Mouse (Mus musculus): Measurements from ENCODE around the gene Swsap1.

The Swsap1 gene

GRCm38 (mm10) chr9:21968883-21969282, 13.3 kb downstream of the Swsap1 start:
- no peak for DNase-seq (ENCODE audit: low spot score)

DNA sequence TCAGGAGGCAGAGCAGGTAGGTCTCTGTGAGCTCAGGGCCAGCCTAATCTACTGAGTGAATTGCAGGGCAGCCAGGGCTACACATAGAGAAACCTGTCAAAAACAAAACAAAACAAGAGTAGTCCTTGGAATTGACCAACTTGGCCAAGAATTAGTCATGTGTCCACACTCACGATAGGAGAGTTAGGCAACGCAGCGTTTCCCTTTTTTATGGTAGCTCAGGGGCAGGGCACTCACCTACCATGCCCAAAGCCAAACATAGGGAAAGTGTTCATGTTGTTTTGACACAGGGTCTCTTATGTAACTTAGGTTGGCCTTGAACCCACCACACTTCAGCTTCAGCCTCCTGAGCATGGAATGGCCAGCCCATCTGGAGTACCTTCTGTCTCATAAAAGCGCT, 13.7 kb downstream of the Swsap1 start:
- no peak for DNase-seq (ENCODE audit: low spot score)

DNA sequence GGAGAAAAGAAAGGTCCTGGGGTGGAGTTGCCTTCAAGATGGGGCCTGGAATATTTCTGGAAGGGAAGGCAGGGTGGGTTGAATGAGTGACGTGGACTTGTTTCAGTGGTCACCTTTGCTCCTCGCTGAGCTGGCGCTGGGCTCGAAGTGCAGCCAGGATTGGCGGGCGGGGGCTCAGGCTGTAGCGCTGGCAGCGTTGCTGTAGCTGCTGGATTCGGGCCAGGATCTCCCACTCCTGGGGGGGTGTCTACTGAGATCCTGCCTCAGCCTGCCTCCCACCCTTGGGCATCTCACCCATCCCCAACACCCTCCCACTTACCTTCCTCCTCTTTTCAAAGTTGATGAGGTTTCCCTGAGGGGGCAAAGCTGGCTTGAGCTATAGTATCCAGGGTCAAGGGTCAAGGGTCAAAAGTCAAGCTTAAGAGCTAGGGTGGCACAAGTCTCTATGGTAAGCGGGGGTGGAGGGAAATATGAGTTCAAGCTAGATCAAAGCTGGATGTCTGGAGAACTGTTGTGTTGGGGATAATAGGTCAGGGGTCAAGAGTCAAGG, 21.1 kb downstream of the Swsap1 start:
- no peak for DNase-seq (ENCODE audit: low spot score)

GRCm38 (mm10) chr9:21977331-21977730, 21.8 kb downstream of the Swsap1 start:
- DNase-seq (ENCODE audit: low spot score) = no peak

DNA sequence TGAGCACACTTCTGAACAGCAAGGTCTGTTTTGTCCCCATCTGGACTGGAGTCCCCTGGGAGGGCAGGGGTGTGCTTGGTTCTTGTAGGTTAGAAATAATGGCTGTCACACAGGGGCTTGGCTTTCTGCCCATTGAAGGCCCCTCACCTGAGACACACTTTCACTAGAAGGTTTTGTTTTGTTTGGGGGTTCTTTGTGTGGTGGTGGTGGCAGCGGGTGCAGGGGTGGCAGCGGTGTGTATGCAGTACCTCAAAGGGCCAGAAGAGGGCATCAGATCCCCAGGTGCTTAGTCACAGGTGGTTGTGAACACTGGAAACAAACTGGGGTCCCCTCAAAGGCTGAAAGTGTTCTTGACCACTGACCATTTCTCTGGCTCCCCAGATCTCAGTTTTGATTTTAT, 22.4 kb downstream of the Swsap1 start:
- no peak for DNase-seq (ENCODE audit: low spot score)

GRCm38 (mm10) chr9:21978398-21979128, 23.0 kb downstream of the Swsap1 start:
- no peak for DNase-seq (ENCODE audit: low spot score)

DNA sequence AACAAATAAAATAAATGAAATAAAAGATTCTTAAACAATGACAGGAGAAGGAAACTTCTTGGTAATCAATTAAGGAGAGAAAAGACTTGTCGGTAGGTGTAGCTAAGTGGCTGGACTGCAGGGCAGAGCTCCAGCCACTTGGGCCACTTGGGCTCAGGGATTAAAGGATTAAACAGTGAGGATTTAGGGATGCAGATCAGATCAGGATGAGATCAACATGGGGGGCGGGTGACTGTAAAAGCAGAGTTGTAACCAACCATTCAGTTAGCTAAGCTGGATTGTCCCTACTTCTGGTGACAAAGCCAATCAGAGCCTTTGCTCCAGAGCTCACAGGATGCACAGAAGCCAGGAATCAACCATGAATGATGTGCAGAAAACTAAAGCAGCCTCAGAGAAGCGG, 28.4 kb downstream of the Swsap1 start:
- DNase-seq (ENCODE audit: low spot score) = no peak

DNA sequence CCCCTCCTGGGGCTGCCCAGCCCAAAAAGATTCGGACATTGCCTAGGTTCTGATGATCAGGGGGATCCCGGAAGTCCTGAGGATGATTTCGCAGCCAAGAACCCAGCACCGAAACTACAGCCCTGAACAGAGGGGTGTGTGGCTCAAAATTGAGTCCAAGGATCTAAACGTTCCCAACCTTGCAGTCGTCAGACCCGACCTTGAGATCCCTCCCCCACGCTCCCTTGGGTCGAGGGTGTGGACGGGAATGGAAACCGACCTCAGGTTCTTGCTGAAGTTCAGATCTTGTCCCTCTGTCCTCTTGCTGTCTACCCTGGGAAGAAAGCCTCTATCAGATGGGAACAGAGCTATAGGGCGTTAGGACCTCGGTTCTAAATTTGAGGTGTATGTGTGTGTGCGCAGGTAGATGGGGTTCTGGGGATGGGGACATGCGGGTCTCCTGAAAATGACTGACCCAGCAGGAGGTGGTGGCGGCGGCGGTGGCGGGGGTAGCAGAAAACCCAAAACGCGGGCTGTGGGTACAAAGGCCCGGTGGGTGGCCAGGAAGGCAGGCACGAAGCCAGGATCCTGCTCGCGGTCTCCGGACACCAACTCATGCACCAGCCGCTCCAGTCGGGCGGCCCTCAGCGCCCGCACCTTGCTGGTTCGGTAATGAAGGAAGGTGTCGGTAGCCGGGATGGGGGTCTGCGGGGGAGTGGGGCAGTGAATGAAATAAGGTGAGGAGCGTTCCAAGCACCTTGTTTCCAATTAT, 32.2 kb downstream of the Swsap1 start:
- no peak for DNase-seq (ENCODE audit: low spot score)

DNA sequence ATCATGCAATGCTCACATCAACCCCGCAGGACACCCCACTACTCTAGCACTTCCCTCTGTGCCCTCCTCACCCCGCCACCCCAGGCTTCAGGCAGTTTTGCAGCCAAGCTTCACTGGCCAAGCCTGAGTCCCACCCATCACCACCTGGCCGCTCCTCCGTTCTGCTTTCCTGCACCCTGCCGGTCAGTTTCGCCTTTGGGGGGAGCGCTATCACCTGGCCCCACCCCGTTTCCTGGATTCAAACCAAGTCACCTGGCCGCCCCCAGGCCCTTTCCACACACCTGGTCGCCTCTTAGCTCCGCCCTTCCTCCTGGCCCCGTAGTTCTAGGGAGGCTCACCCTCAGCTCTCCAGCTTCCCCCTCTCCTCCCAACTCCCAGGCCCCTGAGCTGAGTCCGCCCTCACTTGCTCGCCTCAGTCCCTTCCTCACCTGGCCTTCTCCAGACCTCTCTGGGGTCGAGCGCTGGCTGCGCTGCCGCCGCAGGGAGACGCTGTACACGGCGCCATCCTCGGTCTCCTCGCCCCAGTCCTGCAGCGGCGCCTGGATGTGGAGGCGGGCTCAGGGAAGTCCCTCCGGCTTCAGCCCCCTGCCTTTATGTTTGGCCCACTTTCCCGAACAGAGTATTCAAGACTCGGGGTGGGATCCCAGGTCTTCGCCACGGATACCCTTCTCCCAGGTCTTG, 33.0 kb downstream of the Swsap1 start:
- no peak for DNase-seq (ENCODE audit: low spot score)

GRCm38 (mm10) chr9:21989230-21990110, 33.9 kb downstream of the Swsap1 start, which contains the start of gene Rgl3:
Gene Rgl3, minus strand, starts transcription at chr9:21989446.
- DNase-seq (ENCODE audit: low spot score) = no peak

- no peak for DNase-seq (ENCODE audit: low spot score)
Observed at GRCm38 (mm10) chr9:21992227-21992626, 36.7 kb downstream of the Swsap1 start.

GRCm38 (mm10) chr9:21996178-21996867, 40.8 kb downstream of the Swsap1 start:
- DNase-seq (ENCODE audit: low spot score) = no peak

GRCm38 (mm10) chr9:22000296-22000695, 44.7 kb downstream of the Swsap1 start:
- DNase-seq (ENCODE audit: low spot score) = no peak

DNA sequence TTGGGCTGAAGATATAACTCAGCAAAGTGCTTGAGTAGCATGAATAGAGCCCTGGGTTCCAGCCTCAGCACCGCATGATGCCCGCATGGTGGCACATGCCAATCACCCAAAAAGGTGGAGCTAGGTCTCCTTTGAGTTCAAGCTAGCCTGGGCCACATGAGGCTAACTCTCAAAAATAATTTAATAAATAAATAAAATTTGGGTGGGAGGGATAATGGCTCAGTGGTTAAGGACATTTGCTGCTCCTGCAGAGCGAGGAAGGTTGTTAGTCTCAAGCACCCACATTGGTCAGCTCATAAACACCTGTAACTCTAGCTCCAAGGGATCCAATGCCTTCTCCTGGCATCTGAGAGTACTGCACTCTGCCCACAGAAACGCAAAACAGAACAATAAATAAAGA, 46.1 kb downstream of the Swsap1 start:
- DNase-seq (ENCODE audit: low spot score) = no peak

DNA sequence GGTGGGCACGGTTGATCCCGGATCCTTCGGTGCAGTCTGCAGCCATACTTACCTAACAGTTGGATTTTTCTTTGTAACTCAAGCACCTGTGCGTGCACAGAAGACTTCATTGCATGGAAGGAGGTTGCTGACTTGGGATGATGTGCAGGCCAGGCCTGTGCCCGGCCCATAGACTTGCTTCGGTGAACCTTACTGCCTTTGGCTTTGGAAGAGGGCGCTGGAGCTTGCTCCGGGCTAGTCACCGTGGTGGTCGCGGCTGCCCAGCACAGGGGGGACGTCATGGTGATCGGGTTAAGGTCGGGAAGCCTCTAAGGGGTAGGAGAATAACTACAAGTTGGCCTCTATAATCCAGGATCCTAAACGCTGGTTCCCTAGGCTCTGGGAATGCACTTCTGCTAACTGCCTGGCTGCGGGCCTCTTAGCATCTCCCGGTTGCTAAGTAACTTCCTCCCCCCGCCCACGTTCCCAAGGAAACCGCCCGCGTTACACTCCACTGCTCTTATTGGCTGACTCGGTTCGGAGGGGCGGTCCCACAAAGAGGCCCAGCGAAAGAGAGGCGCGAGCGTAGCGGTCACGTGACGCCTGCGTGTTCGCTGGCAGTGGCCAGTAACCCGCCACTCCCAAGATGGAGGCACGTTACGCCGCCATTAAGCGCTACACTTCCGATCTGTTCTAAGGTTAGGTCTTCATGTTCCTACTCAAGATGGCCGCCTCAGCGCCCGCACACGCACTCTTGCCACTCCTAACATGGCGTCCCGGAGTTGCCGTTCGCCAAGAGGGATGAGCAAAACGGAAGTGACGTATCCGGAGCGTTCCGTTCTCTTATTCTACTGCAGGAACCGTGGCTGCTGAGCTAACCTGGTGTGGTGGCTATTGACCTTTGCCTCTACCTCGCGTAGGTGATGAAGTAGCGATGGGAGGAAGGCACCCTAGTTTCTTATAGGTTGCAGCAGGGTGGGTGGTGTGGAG, 46.9 kb downstream of the Swsap1 start, which contains the start of the genes Ccdc151 and Prkcsh:
Ccdc151 (minus strand) TSS at position 441 of the 969 bp plus-strand sequence.
Prkcsh (plus strand) TSS at position 613 of the 969 bp plus-strand sequence.
- peak; percentile 100 for DNase-seq (ENCODE audit: low spot score)

GRCm38 (mm10) chr9:22003163-22003554, 47.6 kb downstream of the Swsap1 start:
- DNase-seq (ENCODE audit: low spot score) = no peak

DNA sequence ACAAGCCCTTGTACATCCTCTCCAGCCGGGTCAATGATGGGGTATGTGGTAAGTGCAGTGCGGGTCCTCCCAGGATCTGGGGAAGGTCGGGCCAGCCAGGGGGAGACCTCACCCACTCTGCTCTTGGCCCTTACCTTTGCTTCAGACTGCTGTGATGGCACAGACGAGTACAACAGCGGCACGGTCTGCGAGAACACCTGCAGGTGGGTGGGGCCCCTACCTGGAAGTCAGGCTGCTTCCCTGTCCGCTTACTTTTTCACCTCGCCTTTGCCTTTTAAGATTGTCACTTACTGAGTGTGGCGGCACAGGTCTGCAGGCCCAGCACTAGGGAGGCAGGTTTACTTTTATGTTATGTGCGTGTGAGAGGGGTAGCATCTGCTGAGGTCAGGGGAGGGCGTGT, 49.0 kb downstream of the Swsap1 start:
- DNase-seq (ENCODE audit: low spot score) = no peak
